Mouse (Mus musculus) intestine, embryonic 15.5 days (tissue): ENCODE measurements around the gene Canx. TPM values are rescaled to one million over a fixed set of nuclear protein-coding genes. Genes with fewer than 3 reads are reported as not detected.

Experiments used
- microRNA counts: library from miRNA; unstranded; fragments of <30 nt; microRNA quantifications from one replicate; lab custom pipeline; 2016
- polyA plus RNA-seq: library from polyadenylated mRNA; unstranded; fragments of >200 nt; fragmentation: Nextera tagmentation; extraction: Ambion mirVana; gene quantifications from 2 replicates; pipeline ENCODE4 v1.2.1, GENCODE M21; 2015

Gene Canx
- polyA plus RNA-seq, 1 experiment from 2014 or later: 379 TPM

MicroRNAs encoded within 50 kb of the gene (microRNA counts, 519-probe panel; counts per million panel counts)
- 2,560 counts per million, percentile 67 among the panel's probes with 10 or more counts for microRNA mmu-miR-804 (lab: Ali Mortazavi, UCI)

Other genes with a start within 250 kb of the Canx start
- 30.4 and 31.5 TPM in 2 replicates for gene Tbc1d9b, start 194.3 kb downstream of the Canx start, polyA plus RNA-seq
- gene Mrnip, start 151.2 kb downstream of the Canx start, polyA plus RNA-seq: 9.6 and 12.5 TPM in 2 replicates
- 189 and 205 TPM in 2 replicates for gene Sqstm1, start 114.8 kb downstream of the Canx start, polyA plus RNA-seq
- 29.5 and 31.5 TPM in 2 replicates for gene Mgat4b, start 114.8 kb downstream of the Canx start, polyA plus RNA-seq
- 3.9 and 4.2 TPM in 2 replicates for gene Ltc4s, start 87.1 kb downstream of the Canx start, polyA plus RNA-seq
- 4.1 and 4.3 TPM in 2 replicates for gene Maml1, start 33.4 kb downstream of the Canx start, polyA plus RNA-seq
- 0.42 and 0.49 TPM in 2 replicates for gene Cby3, start 28.8 kb upstream of the Canx start, polyA plus RNA-seq
- gene Hnrnph1, start 51.3 kb upstream of the Canx start, polyA plus RNA-seq: 302 and 324 TPM in 2 replicates
- gene Rufy1, start 105.5 kb upstream of the Canx start, polyA plus RNA-seq: 19.9 and 22.0 TPM in 2 replicates